Mouse (Mus musculus): ENCODE results near the gene Stard3. TPM values are rescaled to one million over a fixed set of nuclear protein-coding genes. Genes with fewer than 3 reads are reported as not detected.

Gene Stard3
- total and polyA plus RNA-seq, 3 experiments = 53.0 to 62.5 TPM; not detected in 1

DNA sequence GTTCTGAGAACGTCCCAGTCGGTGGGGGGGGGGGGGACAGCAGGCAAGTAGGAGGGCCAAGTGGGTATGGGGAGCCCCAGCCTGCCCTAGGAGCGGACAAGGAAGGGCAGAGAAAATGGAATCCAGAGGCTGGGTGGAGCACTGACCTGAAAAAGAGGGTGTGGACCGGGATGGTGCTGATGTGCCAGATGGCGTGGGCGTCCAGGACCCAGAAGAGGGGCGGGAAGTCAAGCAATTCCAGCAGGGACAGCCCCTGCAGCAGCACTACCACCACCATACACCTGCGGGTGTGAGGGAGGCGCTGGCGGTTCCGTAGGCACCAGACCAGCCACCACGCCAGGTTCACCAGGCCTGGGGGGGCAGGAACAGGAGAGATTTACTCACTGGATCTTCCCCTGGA, 32.0 kb downstream of the Stard3 start:
- Histone ChIP-seq H3K4me1 (ENCODE audit: control insufficient read depth in 1 of 2, insufficient read depth in 2 of 2, low read length in 2 of 2) (peaks cover 21 to 43% of the 10 kb centered on the region in 2 experiments), H3K27ac (ENCODE audit: control insufficient read depth, low read depth, low read length) (no peak overlapping the region)
- TF ChIP-seq MAFK (IDR thresholded peaks at IDR 0.05; ENCODE audit: borderline replicate concordance, low read depth, low read length) (no peak), ZMIZ1 (IDR thresholded peaks at IDR 0.05; ENCODE audit: low read depth, low read length) (no peak), EP300 (IDR thresholded peaks at IDR 0.05; ENCODE audit: low read depth in 1 of 2, low read length in 2 of 2) (no peak), ZKSCAN1 (IDR thresholded peaks at IDR 0.05; ENCODE audit: low read depth, low read length) (no peak), CHD2 (IDR thresholded peaks at IDR 0.05; ENCODE audit: low read length) (no peak), NRF1 (IDR thresholded peaks at IDR 0.05; ENCODE audit: insufficient read depth, low read depth, low read length, poor library complexity, severe bottlenecking) (no peak), MEF2A (IDR thresholded peaks at IDR 0.05; ENCODE audit: extremely low read depth, insufficient replicate concordance, low read depth, low read length, poor library complexity, severe bottlenecking) (no peak), GATA1 (IDR thresholded peaks at IDR 0.05; ENCODE audit: low read depth, low read length) (no peak), POLR2AphosphoS2 (IDR thresholded peaks at IDR 0.05; ENCODE audit: low read length) (no peak), JUND (IDR thresholded peaks at IDR 0.05; ENCODE audit: low read depth, low read length) (no peak), SIN3A (IDR thresholded peaks at IDR 0.05; ENCODE audit: low read length) (no peak), UBTF (IDR thresholded peaks at IDR 0.05; ENCODE audit: borderline replicate concordance, insufficient read depth, low read depth, low read length) (no peak), TAL1 (IDR thresholded peaks at IDR 0.05; ENCODE audit: low read length) (no peak), POLR2AphosphoS5 (IDR thresholded peaks at IDR 0.05; ENCODE audit: borderline replicate concordance, low read depth, low read length) (no peak)

DNA sequence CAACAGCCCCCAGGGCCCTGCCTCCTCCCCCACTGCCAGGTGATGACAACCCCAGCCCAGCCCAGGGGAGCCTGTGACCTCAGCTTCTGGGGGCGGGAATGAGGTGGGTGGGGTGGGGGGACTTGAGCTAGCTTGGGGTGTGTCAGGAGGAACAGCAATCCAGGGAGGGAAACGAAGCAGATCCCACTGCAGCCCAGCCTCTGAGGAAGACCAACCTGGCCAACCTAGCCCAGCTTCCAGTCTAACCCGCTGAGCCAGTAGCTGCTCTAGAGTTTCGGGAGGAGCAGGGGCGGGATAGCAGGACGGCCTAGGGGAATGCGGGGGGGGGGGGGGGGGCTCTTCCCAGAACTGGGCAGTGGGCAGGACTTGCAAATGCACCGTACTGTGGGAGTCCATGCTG, 33.9 kb downstream of the Stard3 start:
- Histone ChIP-seq H3K27me3 (ENCODE audit: control insufficient read depth in 1 of 2, insufficient read depth in 2 of 2, low read length in 2 of 2) (no peaks in the 10 kb centered on the region), H3K9ac (ENCODE audit: control insufficient read depth, low read depth, low read length, poor library complexity, severe bottlenecking) (no peak overlapping the region; the same call in 1 of the 2 replicates), H3K79me2 (ENCODE audit: control insufficient read depth, insufficient read depth, low read length, poor library complexity) (no peaks in the 10 kb centered on the region), H3K9me3 (replicated peaks; ENCODE audit: insufficient read depth, low read length) (no peaks in the 10 kb centered on the region), H3K27ac (ENCODE audit: control insufficient read depth, low read depth, low read length) (no peak overlapping the region), H3K4me3 (ENCODE audit: control insufficient read depth in 1 of 2, insufficient read depth in 1 of 2, low read depth in 2 of 2, low read length in 2 of 2) (no peak overlapping the region), H3K4me1 (ENCODE audit: control insufficient read depth in 1 of 2, insufficient read depth in 2 of 2, low read length in 2 of 2) (peaks cover 21 to 45% of the 10 kb centered on the region in 2 experiments), H3K36me3 (ENCODE audit: control insufficient read depth in 1 of 2, insufficient read depth in 2 of 2, low read length in 2 of 2) (peaks cover 0 to 26% of the 10 kb centered on the region in 2 experiments; a peak in 2 of 4 replicates)
- DNase-seq (ENCODE audit: low read depth, low spot score) = no peak
- TF ChIP-seq CHD2 (IDR thresholded peaks at IDR 0.05; ENCODE audit: low read length) (no peak), MAX (IDR thresholded peaks at IDR 0.05; ENCODE audit: low read length) (no peak), ZMIZ1 (IDR thresholded peaks at IDR 0.05; ENCODE audit: low read depth, low read length) (no peak), TBP (IDR thresholded peaks at IDR 0.05; ENCODE audit: low read depth, low read length) (no peak), MYB (IDR thresholded peaks at IDR 0.05; ENCODE audit: low read depth, low read length) (no peak), CHD1 (IDR thresholded peaks at IDR 0.05; ENCODE audit: low read depth, low read length) (no peak), SMC3 (IDR thresholded peaks at IDR 0.05; ENCODE audit: low read depth, low read length) (no peak), SIN3A (IDR thresholded peaks at IDR 0.05; ENCODE audit: low read length) (no peak), MEF2A (IDR thresholded peaks at IDR 0.05; ENCODE audit: extremely low read depth, insufficient replicate concordance, low read depth, low read length, poor library complexity, severe bottlenecking) (no peak), USF2 (IDR thresholded peaks at IDR 0.05; ENCODE audit: borderline replicate concordance in 1 of 2, insufficient read depth in 1 of 2, low read depth in 1 of 2, low read length in 2 of 2) (no peak), ZNF384 (IDR thresholded peaks at IDR 0.05; ENCODE audit: low read depth, low read length) (no peak), MAFK (IDR thresholded peaks at IDR 0.05; ENCODE audit: borderline replicate concordance, low read depth, low read length) (no peak), POLR2AphosphoS2 (IDR thresholded peaks at IDR 0.05; ENCODE audit: low read length) (no peak), UBTF (IDR thresholded peaks at IDR 0.05; ENCODE audit: borderline replicate concordance, insufficient read depth, low read depth, low read length) (no peak), RAD21 (IDR thresholded peaks at IDR 0.05; ENCODE audit: low read depth, low read length) (no peak), E2F4 (IDR thresholded peaks at IDR 0.05; ENCODE audit: borderline replicate concordance, low read depth, low read length) (no peak), ZKSCAN1 (IDR thresholded peaks at IDR 0.05; ENCODE audit: low read depth, low read length) (no peak), RCOR1 (IDR thresholded peaks at IDR 0.05; ENCODE audit: low read depth, low read length) (no peak), HCFC1 (IDR thresholded peaks at IDR 0.05; ENCODE audit: low read depth, low read length) (no peak), NELFE (IDR thresholded peaks at IDR 0.05; ENCODE audit: low read depth, low read length) (no peak)

More for the DNA sequence above, 32.0 kb downstream of the Stard3 start:
- Histone ChIP-seq H3K9me3 (replicated peaks; ENCODE audit: insufficient read depth, low read length) (no peaks in the 10 kb centered on the region), H3K36me3 (ENCODE audit: control insufficient read depth in 1 of 2, insufficient read depth in 2 of 2, low read length in 2 of 2) (peaks cover 0 to 23% of the 10 kb centered on the region in 2 experiments; a peak in 2 of 4 replicates), H3K79me2 (ENCODE audit: control insufficient read depth, insufficient read depth, low read length, poor library complexity) (no peaks in the 10 kb centered on the region), H3K4me3 (ENCODE audit: control insufficient read depth in 1 of 2, insufficient read depth in 1 of 2, low read depth in 2 of 2, low read length in 2 of 2) (no peak overlapping the region), H3K27me3 (ENCODE audit: control insufficient read depth in 1 of 2, insufficient read depth in 2 of 2, low read length in 2 of 2) (no peaks in the 10 kb centered on the region), H3K9ac (ENCODE audit: control insufficient read depth, low read depth, low read length, poor library complexity, severe bottlenecking) (no peak overlapping the region)
- no peak for DNase-seq (ENCODE audit: low read depth, low spot score)
